Mouse (Mus musculus) neutrophil, adult 5-6 weeks (primary cell): ENCODE data around the gene Trim27. TPM values are rescaled to one million over a fixed set of nuclear protein-coding genes. Genes with fewer than 3 reads are reported as not detected.

Experiments
- total RNA-seq: library from RNA; stranded (forward); fragments of 200-1000 nt; gene quantifications from 2 replicates; pipeline ENCODE4 v1.2.3, GENCODE M21; 2017

Trim27 gene
- total RNA-seq, 1 experiment from 2014 or later, result 85.7 TPM

Other genes with a start within 250 kb of the Trim27 start
- not detected in 2 replicates for gene Olfr1370, start 104.5 kb upstream of the Trim27 start, total RNA-seq
- not detected in 2 replicates for gene Olfr1369-ps1, start 68.0 kb upstream of the Trim27 start, total RNA-seq
- not detected in 2 replicates for gene Olfr263, start 49.8 kb upstream of the Trim27 start, total RNA-seq
- not detected in 2 replicates for gene Olfr1368, start 33.6 kb upstream of the Trim27 start, total RNA-seq
- not detected in 2 replicates for gene Gpx5, start 113.3 kb downstream of the Trim27 start, total RNA-seq
- not detected in 2 replicates for gene Gpx6, start 132.7 kb downstream of the Trim27 start, total RNA-seq
- not detected in 2 replicates for gene Olfr1367, start 167.5 kb downstream of the Trim27 start, total RNA-seq
- 2.3 and 2.7 TPM in 2 replicates for gene Zscan12, start 183.4 kb downstream of the Trim27 start, total RNA-seq
- 44.9 and 53.7 TPM in 2 replicates for gene Zkscan3, start 223.3 kb downstream of the Trim27 start, total RNA-seq